Mouse (Mus musculus): Measurements from ENCODE around the gene Ect2l. TPM values are rescaled to one million over a fixed set of nuclear protein-coding genes. Genes with fewer than 3 reads are reported as not detected.

Gene Ect2l
- polyA plus RNA-seq (2016; fragmentation: Nextera tagmentation; extraction: Ambion mirVana), result 0.41 TPM in 2 replicates

DNA sequence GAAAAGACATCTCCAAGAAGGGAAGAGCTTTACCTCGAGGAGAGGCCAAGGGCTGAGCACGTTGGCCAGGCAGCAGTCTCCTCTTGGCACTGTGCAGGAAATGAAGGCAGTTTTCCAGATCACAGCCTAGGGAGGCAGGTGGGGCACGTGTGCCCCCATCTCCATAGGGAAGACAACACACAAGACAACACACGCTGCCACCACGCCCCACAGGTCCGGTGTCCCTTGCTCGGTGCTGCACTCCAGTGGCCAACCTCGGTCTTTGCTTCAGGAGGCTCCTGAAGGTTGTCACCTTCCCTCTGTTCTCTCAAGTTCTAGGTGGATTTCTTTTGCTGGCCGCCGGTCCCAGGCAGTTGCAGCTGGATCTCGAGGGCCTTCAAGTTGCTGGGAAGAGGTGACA, at the start of gene Ect2l:
Gene Ect2l (minus strand): TSS at position 165 of the 400 bp plus-strand sequence.
- H3K9ac ChIP-seq, result no peak within 1 kb of the TSS
- peak within 1 kb of the TSS; percentile 37; the same call in 1 of the 2 replicates for H3K4me2 ChIP-seq
- H3K4me1 ChIP-seq, result no peaks in the 10 kb centered on the region
- H3K27ac ChIP-seq, result no peak within 1 kb of the TSS
- ATAC-seq (ENCODE audit: low FRiP score), result peak; percentile 69; the same call in 1 of the 2 replicates
- H3K9me3 ChIP-seq, result no peaks in the 10 kb centered on the region
- WGBS, result 14% methylated on average over 11 of the region's 11 CpGs
- no peaks in the 10 kb centered on the region for H3K27me3 ChIP-seq
- H3K36me3 ChIP-seq (replicated peaks), result no peaks in the 10 kb centered on the region
- no peak within 1 kb of the TSS for H3K4me3 ChIP-seq (replicated peaks)

- no peak for ATAC-seq (ENCODE audit: low FRiP score)
- WGBS, result 68% methylated on average over 4 of the region's 4 CpGs
These were observed 40.7 kb upstream of the Ect2l start for GRCm38 (mm10) chr10:18251345-18251744.

GRCm38 (mm10) chr10:18243614-18244013, 32.9 kb upstream of the Ect2l start:
- no peak overlapping the region for H3K4me2 ChIP-seq
- no peak overlapping the region for H3K27ac ChIP-seq
- H3K4me3 ChIP-seq (replicated peaks), result no peak overlapping the region
- H3K4me1 ChIP-seq, result no peaks in the 10 kb centered on the region
- no peaks in the 10 kb centered on the region for H3K9me3 ChIP-seq
- H3K27me3 ChIP-seq, result no peaks in the 10 kb centered on the region
- 70% methylated on average over 2 of the region's 2 CpGs for WGBS
- H3K36me3 ChIP-seq (replicated peaks), result no peaks in the 10 kb centered on the region
- no peak for ATAC-seq (ENCODE audit: low FRiP score)
- H3K9ac ChIP-seq, result no peak overlapping the region

More at GRCm38 (mm10) chr10:18251345-18251744, 40.7 kb upstream of the Ect2l start:
- no peak overlapping the region for H3K4me3 ChIP-seq (replicated peaks)
- H3K27ac ChIP-seq, result no peak overlapping the region
- no peak overlapping the region for H3K4me2 ChIP-seq
- no peak overlapping the region for H3K9ac ChIP-seq
- no peaks in the 10 kb centered on the region for H3K4me1 ChIP-seq
- H3K36me3 ChIP-seq (replicated peaks), result no peaks in the 10 kb centered on the region
- H3K27me3 ChIP-seq, result no peaks in the 10 kb centered on the region
- H3K9me3 ChIP-seq, result no peaks in the 10 kb centered on the region

DNA sequence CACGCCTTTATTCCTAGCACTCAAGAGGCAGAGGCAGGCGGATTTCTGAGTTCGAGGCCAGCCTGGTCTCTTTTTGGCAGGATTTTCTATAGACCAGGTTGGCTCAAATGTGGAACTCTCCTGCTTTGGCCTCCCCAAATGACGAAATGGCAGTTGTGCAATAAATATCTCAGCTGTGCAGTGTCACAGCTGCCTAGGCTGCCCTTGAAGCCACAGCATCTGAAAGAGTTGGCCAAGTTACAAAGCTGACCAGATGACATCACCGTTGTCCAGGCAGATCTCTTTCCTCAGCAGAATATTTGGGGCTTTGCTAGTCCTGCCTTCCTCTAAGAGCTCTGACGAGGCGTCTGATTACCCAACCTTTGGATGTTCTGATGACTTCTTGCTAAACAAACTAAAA, 26.5 kb upstream of the Ect2l start:
- Histone ChIP-seq H3K4me2 (no peak overlapping the region), H3K27ac (no peak overlapping the region), H3K4me1 (peaks cover 6% of the 10 kb centered on the region; the same call in 1 of the 2 replicates), H3K27me3 (no peaks in the 10 kb centered on the region), H3K9me3 (no peaks in the 10 kb centered on the region), H3K9ac (no peak overlapping the region), H3K36me3 (replicated peaks) (no peaks in the 10 kb centered on the region), H3K4me3 (replicated peaks) (no peak overlapping the region)
- WGBS, result 92% methylated on average over 7 of the region's 7 CpGs
- no peak for ATAC-seq (ENCODE audit: low FRiP score)

- H3K4me3 ChIP-seq (replicated peaks), result no peak overlapping the region
- H3K4me2 ChIP-seq, result no peak overlapping the region
- ATAC-seq (ENCODE audit: low FRiP score), result no peak
- no peak overlapping the region for H3K9ac ChIP-seq
- no peaks in the 10 kb centered on the region for H3K36me3 ChIP-seq (replicated peaks)
- 82% methylated on average over 5 of the region's 5 CpGs for WGBS
- no peak overlapping the region for H3K27ac ChIP-seq
- peaks cover 6% of the 10 kb centered on the region; the same call in 1 of the 2 replicates for H3K4me1 ChIP-seq
- H3K27me3 ChIP-seq, result no peaks in the 10 kb centered on the region
- no peaks in the 10 kb centered on the region for H3K9me3 ChIP-seq
These were observed 25.7 kb upstream of the Ect2l start for GRCm38 (mm10) chr10:18236328-18236927.

GRCm38 (mm10) chr10:18235402-18235747, 24.7 kb upstream of the Ect2l start:
- Histone ChIP-seq H3K4me1 (peaks cover 6% of the 10 kb centered on the region; the same call in 1 of the 2 replicates), H3K4me2 (peak overlapping the region; percentile 76), H3K36me3 (replicated peaks) (no peaks in the 10 kb centered on the region), H3K27ac (no peak overlapping the region), H3K9ac (peak overlapping the region; percentile 51; the same call in 1 of the 2 replicates), H3K27me3 (no peaks in the 10 kb centered on the region), H3K4me3 (replicated peaks) (peak overlapping the region; percentile 68), H3K9me3 (no peaks in the 10 kb centered on the region)
- no peak; the same call in 1 of the 2 replicates for ATAC-seq (ENCODE audit: low FRiP score)
- 16% methylated on average over 14 of the region's 14 CpGs for WGBS

DNA sequence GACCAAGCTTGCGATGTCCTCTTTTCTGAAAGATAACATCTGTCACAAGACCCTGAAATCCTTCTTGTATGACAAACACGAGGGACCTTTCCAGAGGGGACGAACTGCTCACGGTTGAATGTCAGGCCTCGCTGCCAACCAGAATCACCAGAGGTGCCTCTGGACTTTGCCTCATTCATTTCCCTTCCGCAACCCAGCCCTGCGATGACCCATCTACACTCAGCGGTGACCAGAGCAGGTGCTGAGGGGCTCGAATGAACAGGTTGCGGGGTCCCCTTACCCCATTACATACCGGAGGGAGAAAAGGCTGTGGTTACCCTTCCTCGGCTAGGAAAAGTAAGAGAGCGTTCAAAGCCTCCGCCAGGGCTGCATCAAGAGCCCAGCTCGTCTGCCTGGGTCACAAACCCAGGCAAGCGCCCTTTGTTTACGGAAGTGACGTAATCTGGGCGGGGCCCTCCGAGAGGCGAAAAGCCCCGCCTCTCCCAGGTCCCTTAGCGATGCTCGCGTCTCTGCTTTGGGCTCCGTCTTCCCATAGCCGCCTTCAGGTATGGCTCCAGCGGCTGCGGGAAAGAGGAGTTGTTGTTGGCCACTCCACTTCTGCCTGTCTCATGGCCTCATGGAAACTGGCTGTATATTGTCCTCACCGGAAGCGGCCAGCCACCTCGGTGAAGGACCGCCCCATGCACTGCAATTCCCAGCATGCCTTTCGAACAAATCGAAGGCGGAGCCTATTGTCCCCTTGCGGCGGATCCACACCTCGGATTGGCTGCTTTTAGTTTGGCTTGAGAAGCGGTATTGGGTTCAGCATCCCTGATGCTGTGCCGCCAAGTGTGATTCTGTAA, 24.1 kb upstream of the Ect2l start, which contains the start of gene Ccdc28a:
Gene Ccdc28a (minus strand): TSS at position 439 of the 842 bp plus-strand sequence.
- Histone ChIP-seq H3K4me3 (replicated peaks) (peak within 1 kb of the TSS; percentile 68), H3K4me2 (peak within 1 kb of the TSS; percentile 76), H3K4me1 (peaks cover 6% of the 10 kb centered on the region; the same call in 1 of the 2 replicates), H3K9me3 (no peaks in the 10 kb centered on the region), H3K27me3 (no peaks in the 10 kb centered on the region), H3K36me3 (replicated peaks) (no peaks in the 10 kb centered on the region), H3K9ac (peak within 1 kb of the TSS; percentile 61), H3K27ac (peak within 1 kb of the TSS; percentile 16; the same call in 1 of the 2 replicates)
- WGBS, result 1% methylated on average over 41 of the region's 41 CpGs
- peak; percentile 99 for ATAC-seq (ENCODE audit: low FRiP score)

DNA sequence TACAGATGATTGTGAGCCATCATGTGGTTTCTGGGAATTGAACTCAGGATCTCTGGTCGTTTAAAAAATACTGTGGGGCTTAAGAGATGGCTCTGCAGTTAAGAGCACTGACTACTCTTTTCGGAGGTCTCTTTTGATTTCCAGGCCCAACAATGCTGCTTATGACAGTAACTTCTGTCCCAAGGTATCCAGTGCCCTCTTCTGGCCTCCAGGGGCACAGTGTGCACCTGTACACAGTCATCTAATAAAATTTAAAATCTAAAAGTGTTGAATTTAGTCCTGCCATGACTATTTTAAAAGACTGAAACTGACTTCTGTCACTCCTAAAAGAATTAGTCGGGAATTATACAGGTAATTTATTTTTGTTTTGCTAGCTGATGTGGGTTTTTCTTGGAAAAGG, 23.2 kb upstream of the Ect2l start:
- no peaks in the 10 kb centered on the region for H3K27me3 ChIP-seq
- H3K4me1 ChIP-seq, result peaks cover 6% of the 10 kb centered on the region; the same call in 1 of the 2 replicates
- H3K27ac ChIP-seq, result no peak overlapping the region
- 53% methylated on average over 3 of the region's 3 CpGs for WGBS
- no peaks in the 10 kb centered on the region for H3K36me3 ChIP-seq (replicated peaks)
- no peak overlapping the region for H3K9ac ChIP-seq
- no peak overlapping the region for H3K4me3 ChIP-seq (replicated peaks)
- no peak overlapping the region for H3K4me2 ChIP-seq
- no peaks in the 10 kb centered on the region for H3K9me3 ChIP-seq
- no peak for ATAC-seq (ENCODE audit: low FRiP score)

DNA sequence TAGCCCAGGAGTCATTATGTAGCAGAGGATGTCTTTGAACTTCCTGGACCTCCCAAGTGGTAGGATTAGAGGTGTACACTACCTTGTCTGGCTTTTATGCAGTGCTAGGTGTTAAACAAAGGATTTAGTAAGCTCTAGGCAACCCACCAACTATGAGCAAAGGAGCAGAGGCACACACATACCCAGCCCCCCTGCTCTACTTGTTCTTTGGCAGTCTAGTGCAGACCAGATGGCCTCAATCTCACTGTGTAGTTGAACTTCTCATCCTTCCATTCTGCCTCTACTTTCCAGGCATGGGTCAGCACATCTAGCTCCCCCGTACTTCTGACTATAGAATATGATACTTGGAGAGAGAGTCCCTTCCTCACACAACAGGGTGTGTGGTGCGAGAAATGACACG, 13.7 kb upstream of the Ect2l start:
- H3K4me3 ChIP-seq (replicated peaks), result no peak overlapping the region
- no peaks in the 10 kb centered on the region for H3K36me3 ChIP-seq (replicated peaks)
- 86% methylated on average over 3 of the region's 3 CpGs for WGBS
- no peaks in the 10 kb centered on the region for H3K9me3 ChIP-seq
- no peak overlapping the region for H3K9ac ChIP-seq
- no peak for ATAC-seq (ENCODE audit: low FRiP score)
- no peak overlapping the region for H3K4me2 ChIP-seq
- no peak overlapping the region for H3K27ac ChIP-seq
- H3K4me1 ChIP-seq, result peaks cover 3% of the 10 kb centered on the region; the same call in 1 of the 2 replicates
- no peaks in the 10 kb centered on the region for H3K27me3 ChIP-seq

DNA sequence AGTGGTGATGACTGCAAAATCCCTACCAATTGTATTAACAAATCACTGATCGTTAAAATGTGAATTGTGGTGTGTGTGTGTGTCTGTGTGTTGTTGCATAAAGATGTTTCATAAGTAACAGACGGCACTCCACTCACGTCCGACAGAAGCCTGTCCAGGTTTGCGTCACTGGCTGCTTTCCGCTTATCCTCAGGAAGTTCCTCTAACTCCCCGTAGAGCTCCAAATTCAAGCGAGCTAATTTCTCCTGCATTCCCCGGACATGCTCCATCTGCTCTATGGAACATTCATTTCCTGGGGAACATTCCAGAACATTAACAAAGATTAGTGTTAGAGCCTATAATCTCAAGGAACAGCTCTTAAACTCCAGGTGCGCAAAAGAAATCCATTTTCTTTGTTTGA, 8.7 kb upstream of the Ect2l start:
- WGBS, result 87% methylated on average over 10 of the region's 10 CpGs
- no peaks in the 10 kb centered on the region for H3K27me3 ChIP-seq
- ATAC-seq (ENCODE audit: low FRiP score), result no peak
- H3K4me1 ChIP-seq, result peaks cover 3% of the 10 kb centered on the region; the same call in 1 of the 2 replicates
- no peaks in the 10 kb centered on the region for H3K36me3 ChIP-seq (replicated peaks)
- H3K9me3 ChIP-seq, result no peaks in the 10 kb centered on the region
- H3K4me3 ChIP-seq (replicated peaks), result no peak overlapping the region
- no peak overlapping the region for H3K27ac ChIP-seq
- H3K9ac ChIP-seq, result no peak overlapping the region
- no peak overlapping the region for H3K4me2 ChIP-seq

DNA sequence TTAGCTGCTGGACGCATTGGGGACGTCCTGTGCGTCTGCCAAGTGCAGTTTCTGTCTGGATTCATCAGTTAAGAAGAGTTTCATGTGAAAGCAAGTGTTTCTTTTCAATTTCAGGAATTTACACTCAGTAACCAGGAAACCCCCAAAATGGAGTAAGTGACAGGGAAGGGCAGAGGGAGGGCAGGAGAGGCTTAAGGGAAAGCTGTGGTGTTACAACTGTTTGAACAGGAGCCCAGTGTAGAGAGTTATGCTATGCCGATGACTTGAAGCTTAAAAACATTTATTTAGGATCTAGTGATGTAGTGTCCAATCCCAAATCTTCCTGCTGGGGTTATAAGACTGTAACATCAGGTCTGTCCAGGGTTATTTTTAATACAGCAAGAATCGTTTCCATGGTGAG, 3.4 kb upstream of the Ect2l start:
- Histone ChIP-seq H3K27me3 (no peaks in the 10 kb centered on the region), H3K4me1 (no peaks in the 10 kb centered on the region), H3K36me3 (replicated peaks) (no peaks in the 10 kb centered on the region), H3K27ac (no peak overlapping the region), H3K9me3 (no peaks in the 10 kb centered on the region), H3K4me2 (no peak overlapping the region), H3K9ac (no peak overlapping the region), H3K4me3 (replicated peaks) (no peak overlapping the region)
- 90% methylated on average over 5 of the region's 5 CpGs for WGBS
- no peak for ATAC-seq (ENCODE audit: low FRiP score)

DNA sequence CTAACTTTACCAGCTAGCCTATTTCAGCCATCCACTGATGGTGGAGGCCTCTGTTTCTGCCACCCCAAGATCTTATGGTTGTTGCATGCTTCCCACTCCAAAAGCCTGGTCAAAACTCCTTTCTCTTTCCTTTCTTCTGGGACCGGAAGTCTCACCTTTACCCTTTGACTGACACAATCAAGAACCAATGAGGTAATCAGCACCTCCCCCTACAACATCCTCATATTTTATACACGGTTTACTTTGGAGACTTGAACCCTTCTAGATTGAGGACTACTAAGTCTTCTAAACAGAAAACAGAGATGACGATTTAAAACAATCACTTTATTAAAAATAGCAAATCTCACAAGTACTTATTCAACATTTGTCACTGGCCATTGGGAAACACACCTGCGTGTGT, 2.7 kb upstream of the Ect2l start:
- Histone ChIP-seq H3K36me3 (replicated peaks) (no peaks in the 10 kb centered on the region), H3K9me3 (no peaks in the 10 kb centered on the region), H3K4me2 (no peak overlapping the region), H3K27ac (no peak overlapping the region), H3K4me3 (replicated peaks) (no peak overlapping the region), H3K27me3 (no peaks in the 10 kb centered on the region), H3K9ac (no peak overlapping the region), H3K4me1 (no peaks in the 10 kb centered on the region)
- no peak for ATAC-seq (ENCODE audit: low FRiP score)
- 81% methylated on average over 4 of the region's 4 CpGs for WGBS

Measured in forebrain, embryonic 12.5 days (tissue).